Mouse (Mus musculus): ENCODE measurements around the gene Tnfrsf25.

GRCm38 (mm10) chr4:152133213-152133612, 17.5 kb downstream of the Tnfrsf25 start:
- no peak for TF ChIP-seq GATA1 (IDR thresholded peaks at IDR 0.05; ENCODE audit: borderline replicate concordance, low read length)
- TF ChIP-seq CTCF (IDR thresholded peaks at IDR 0.05; ENCODE audit: low read depth, low read length), result no peak
- no peak for TF ChIP-seq TAL1 (conservative IDR thresholded peaks at IDR 0.05; ENCODE audit: low read depth, low read length)
